Comparison of ENCODE assay signal across 29 mouse cellular contexts in genomic region chr8:61347526-61347925, GRCm38 (mm10).
A peak's percentile ranks its signal among the peaks of the same experiment; 100 is the strongest.
DNase-seq lines count a peak whose midpoint lies in the region; ATAC-seq and TF ChIP-seq lines count a peak whose summit lies in the region.
"Had no signal": no experiment of that assay in that cellular context is flagged by ENCODE, and none has a peak within 500 bp of the region (broad histone marks: within the 10 kb centered on the region; RNA-seq: fewer than 3 reads in every experiment).

No protein-coding gene starts in this region.

- TF ChIP-seq CTCF in layer of hippocampus, adult 2 months (conservative IDR thresholded peaks at IDR 0.05), result no peak

- H3K27ac ChIP-seq in layer of hippocampus, adult 2 months, result peak overlapping the region; percentile 32; the same call in 1 of the 2 replicates
- H3K27ac ChIP-seq: embryonic facial prominence, embryonic 10.5 days; embryonic facial prominence, embryonic 13.5 days; forebrain, embryonic 12.5 days; gastrocnemius, adult 2 months; heart, embryonic 10.5 days; heart, embryonic 13.5 days; hindbrain, embryonic 14.5 days had no signal

- H3K4me3 ChIP-seq in layer of hippocampus, adult 2 months, result no peak overlapping the region
- H3K4me3 ChIP-seq: embryonic facial prominence, embryonic 10.5 days; embryonic facial prominence, embryonic 13.5 days; erythroblast, embryonic 14.5 days; forebrain, embryonic 12.5 days; gastrocnemius, adult 2 months; heart, embryonic 10.5 days; heart, embryonic 13.5 days had no signal

- ATAC-seq in CD4-positive, CD25-positive, alpha-beta regulatory T cell, adult 4 months, result peak; percentile 26
- ATAC-seq: forebrain, postnatal 0 days; Patski had no signal

- DNase-seq in heart, adult 11 months, result peak; percentile 59
- DNase-seq in heart, adult 9 months (ENCODE audit: low spot score in 2 of 2), result no peak
- no peak for DNase-seq in layer of hippocampus, adult 2 months (ENCODE audit: low spot score in 2 of 2)
- no peak for DNase-seq in layer of hippocampus, adult 8-10 months (ENCODE audit: low spot score in 2 of 2)
- no peak for DNase-seq in testis, postnatal 10 days (ENCODE audit: low spot score)
- DNase-seq in kidney, adult 8-10 months, result no peak
- DNase-seq: adrenal gland, adult 2 months; adrenal gland, postnatal 14 days; B cell, adult 2 months; cerebellum, adult 11 months; cerebellum, adult 8-10 months; cerebellum, postnatal 36 days; embryo, embryonic 11 days; forebrain, postnatal 0 days; gastrocnemius, adult 2 months; gastrocnemius, postnatal 14 days; heart, adult 18-20 months; heart, postnatal 14 days; heart, postnatal 4 days; kidney, adult 11 months had no signal
